Mouse (Mus musculus) MEL (cell line): Measurements from ENCODE around the gene Flad1. TPM values are rescaled to one million over a fixed set of nuclear protein-coding genes. Genes with fewer than 3 reads are reported as not detected.

Experiments used
- DNase-seq: peaks from one replicate; pipeline ENCODE4 v3.0.0; 2011; ENCODE audit warnings: low read depth, low spot score
- H3K27ac ChIP-seq: 2 replicates; pipeline ENCODE4 v1.5.1; 2012; ENCODE audit warnings: low read depth, mild to moderate bottlenecking, control low read depth, low read length, moderate library complexity; ENCODE audit not compliant: control insufficient read depth
- H3K27me3 ChIP-seq, 2 experiments: fragments of 150-350 bp in 1 of 2; sonication (generic) in 1 of 2; 2 replicates each; pipeline ENCODE4 v1.6.1; 2012; ENCODE audit warnings: low read length in 2 of 2, mild to moderate bottlenecking in 2 of 2, improper control_type of control experiment in 1 of 2, moderate library complexity in 1 of 2; ENCODE audit not compliant: insufficient read depth in 2 of 2, control insufficient read depth in 1 of 2
- H3K36me3 ChIP-seq, 2 experiments: 2 replicates each; pipeline ENCODE4 v1.6.1; 2012 to 2014; ENCODE audit warnings: low read length in 2 of 2, improper control_type of control experiment in 1 of 2, inconsistent platforms in 1 of 2, mild to moderate bottlenecking in 1 of 2; ENCODE audit not compliant: insufficient read depth in 2 of 2, control insufficient read depth in 1 of 2
- H3K4me1 ChIP-seq, 2 experiments: fragments of 150-350 bp in 1 of 2; sonication (generic) in 1 of 2; 2 replicates each; pipeline ENCODE4 v1.6.1; 2012; ENCODE audit warnings: low read length in 2 of 2, improper control_type of control experiment in 1 of 2, mild to moderate bottlenecking in 1 of 2; ENCODE audit not compliant: insufficient read depth in 2 of 2, control insufficient read depth in 1 of 2
- H3K4me3 ChIP-seq, 2 experiments: fragments of 150-350 bp in 1 of 2; sonication (generic) in 1 of 2; 2 replicates each; pipeline ENCODE4 v1.5.1; 2012; ENCODE audit warnings: low read depth in 2 of 2, low read length in 2 of 2, mild to moderate bottlenecking in 2 of 2, moderate library complexity in 2 of 2, control low read depth in 1 of 2, improper control_type of control experiment in 1 of 2; ENCODE audit not compliant: control insufficient read depth in 1 of 2, insufficient read depth in 1 of 2
- H3K79me2 ChIP-seq: 2 replicates; pipeline ENCODE4 v1.6.1; 2012; ENCODE audit warnings: mild to moderate bottlenecking, low read length, moderate library complexity; ENCODE audit not compliant: control insufficient read depth, poor library complexity, insufficient read depth
- H3K9ac ChIP-seq: 2 replicates; pipeline ENCODE4 v1.6.1; 2012; ENCODE audit warnings: low read depth, mild to moderate bottlenecking, control low read depth, low read length, moderate library complexity; ENCODE audit not compliant: control insufficient read depth, poor library complexity, severe bottlenecking
- H3K9me3 ChIP-seq: fragments of 150-350 bp; sonication (generic); replicated peaks from 2 replicates; pipeline ENCODE4 v1.6.1; 2012; ENCODE audit warnings: mild to moderate bottlenecking, low read length, improper control_type of control experiment, moderate library complexity; ENCODE audit not compliant: insufficient read depth
- CHD1 ChIP-seq: IDR thresholded peaks from 2 replicates; pipeline ENCODE4 v1.6.1; 2012; ENCODE audit warnings: low read depth, mild to moderate bottlenecking, inconsistent platforms, low read length, improper control_type of control experiment
- CTCF ChIP-seq, 3 experiments: IDR thresholded peaks in 2 of 3; conservative IDR thresholded peaks in 1 of 3; 2 replicates each; pipeline ENCODE4 v1.5.1; 2011 to 2012; ENCODE audit warnings: low read length in 3 of 3, low read depth in 2 of 3, mild to moderate bottlenecking in 2 of 3, improper control_type of control experiment in 1 of 3, inconsistent platforms in 1 of 3, mixed read lengths in 1 of 3, moderate library complexity in 1 of 3; ENCODE audit not compliant: control insufficient read depth in 1 of 3, insufficient read depth in 1 of 3, poor library complexity in 1 of 3, severe bottlenecking in 1 of 3
- E2F4 ChIP-seq: IDR thresholded peaks from 2 replicates; pipeline ENCODE4 v1.6.1; 2011; ENCODE audit warnings: low read depth, low read length, improper control_type of control experiment, borderline replicate concordance
- EP300 ChIP-seq, 2 experiments: IDR thresholded peaks; 2 replicates each; pipeline ENCODE4 v1.6.1; 2011; ENCODE audit warnings: improper control_type of control experiment in 2 of 2, low read length in 2 of 2, low read depth in 1 of 2, mild to moderate bottlenecking in 1 of 2
- ETS1 ChIP-seq: IDR thresholded peaks from 2 replicates; pipeline ENCODE4 v1.6.1; 2012; ENCODE audit warnings: low read depth, mild to moderate bottlenecking, inconsistent platforms, low read length, improper control_type of control experiment, moderate library complexity
- GABPA ChIP-seq: IDR thresholded peaks from 2 replicates; pipeline ENCODE4 v1.6.1; 2012; ENCODE audit warnings: low read depth, mild to moderate bottlenecking, inconsistent platforms, low read length, improper control_type of control experiment, moderate library complexity
- MAX ChIP-seq: IDR thresholded peaks from 2 replicates; pipeline ENCODE4 v1.6.1; 2011; ENCODE audit warnings: low read length, improper control_type of control experiment
- MXI1 ChIP-seq: IDR thresholded peaks from 2 replicates; pipeline ENCODE4 v1.6.1; 2011; ENCODE audit warnings: mild to moderate bottlenecking, low read depth, low read length, improper control_type of control experiment
- MYC ChIP-seq: IDR thresholded peaks from 2 replicates; pipeline ENCODE4 v1.6.1; 2011; ENCODE audit warnings: low read depth, mild to moderate bottlenecking, low read length, improper control_type of control experiment, moderate library complexity
- NRF1 ChIP-seq: IDR thresholded peaks from 2 replicates; pipeline ENCODE4 v1.6.1; 2014; ENCODE audit warnings: low read depth, mild to moderate bottlenecking, inconsistent platforms, low read length, improper control_type of control experiment, moderate library complexity; ENCODE audit not compliant: poor library complexity, insufficient read depth, severe bottlenecking
- POLR2A ChIP-seq, 2 experiments: IDR thresholded peaks; 2 replicates each; pipeline ENCODE4 v1.6.1; 2011 to 2012; ENCODE audit warnings: low read length in 2 of 2, mild to moderate bottlenecking in 2 of 2, control low read depth in 1 of 2, improper control_type of control experiment in 1 of 2, low read depth in 1 of 2, moderate library complexity in 1 of 2; ENCODE audit not compliant: control insufficient read depth in 1 of 2, insufficient read depth in 1 of 2, poor library complexity in 1 of 2
- POLR2AphosphoS2 ChIP-seq: IDR thresholded peaks from 2 replicates; pipeline ENCODE4 v1.6.1; 2011; ENCODE audit warnings: low read length, improper control_type of control experiment
- POLR2AphosphoS5 ChIP-seq: IDR thresholded peaks from 2 replicates; pipeline ENCODE4 v1.6.1; 2012; ENCODE audit warnings: low read depth, borderline replicate concordance, mild to moderate bottlenecking, inconsistent platforms, low read length, moderate library complexity, mixed read lengths
- RAD21 ChIP-seq: IDR thresholded peaks from 2 replicates; pipeline ENCODE4 v1.6.1; 2011; ENCODE audit warnings: mild to moderate bottlenecking, low read depth, low read length, improper control_type of control experiment
- SMC3 ChIP-seq: IDR thresholded peaks from 2 replicates; pipeline ENCODE4 v1.6.1; 2011; ENCODE audit warnings: low read depth, low read length, improper control_type of control experiment
- TAL1 ChIP-seq: IDR thresholded peaks from 2 replicates; pipeline ENCODE4 v1.6.1; 2012; ENCODE audit warnings: mild to moderate bottlenecking, inconsistent platforms, low read length, moderate library complexity, mixed read lengths
- TBP ChIP-seq: IDR thresholded peaks from 2 replicates; pipeline ENCODE4 v1.8.0; 2011; ENCODE audit warnings: low read depth, low read length, improper control_type of control experiment
- TCF12 ChIP-seq: IDR thresholded peaks from 2 replicates; pipeline ENCODE4 v1.6.1; 2014; ENCODE audit warnings: low read depth, mild to moderate bottlenecking, inconsistent platforms, low read length, improper control_type of control experiment, moderate library complexity
- USF1 ChIP-seq: IDR thresholded peaks from 2 replicates; pipeline ENCODE4 v1.6.1; 2014; ENCODE audit warnings: low read depth, mild to moderate bottlenecking, inconsistent platforms, low read length, improper control_type of control experiment, moderate library complexity
- ZMIZ1 ChIP-seq: IDR thresholded peaks from 2 replicates; pipeline ENCODE4 v1.6.1; 2012; ENCODE audit warnings: low read depth, mild to moderate bottlenecking, inconsistent platforms, low read length, improper control_type of control experiment, moderate library complexity
- ZNF384 ChIP-seq: IDR thresholded peaks from 2 replicates; pipeline ENCODE4 v1.6.1; 2012; ENCODE audit warnings: low read depth, mild to moderate bottlenecking, inconsistent platforms, low read length, improper control_type of control experiment
- polyA plus RNA-seq, 2 experiments: library from polyadenylated mRNA; stranded (reverse) in 1 of 2; unstranded in 1 of 2; fragments of >175 nt in 1 of 2; fragments of >200 nt in 1 of 2; gene quantifications; 2 replicates each; pipeline versions ENCODE4 v1.2.1 to v1.2.4; 2012; ENCODE audit warnings: low replicate concordance in 2 of 2, low read depth in 1 of 2; ENCODE audit not compliant: insufficient read length in 2 of 2, insufficient read depth in 1 of 2, missing spikeins in 1 of 2
- total RNA-seq: library from RNA; depleted of rRNA; stranded (reverse); fragments of 300-350 nt; gene quantifications from 2 replicates; pipeline ENCODE4 v1.2.3, GENCODE M21; 2012

Gene Flad1
- total and polyA plus RNA-seq, 3 experiments = 42.9 to 54.2 TPM; not detected in 1

DNA sequence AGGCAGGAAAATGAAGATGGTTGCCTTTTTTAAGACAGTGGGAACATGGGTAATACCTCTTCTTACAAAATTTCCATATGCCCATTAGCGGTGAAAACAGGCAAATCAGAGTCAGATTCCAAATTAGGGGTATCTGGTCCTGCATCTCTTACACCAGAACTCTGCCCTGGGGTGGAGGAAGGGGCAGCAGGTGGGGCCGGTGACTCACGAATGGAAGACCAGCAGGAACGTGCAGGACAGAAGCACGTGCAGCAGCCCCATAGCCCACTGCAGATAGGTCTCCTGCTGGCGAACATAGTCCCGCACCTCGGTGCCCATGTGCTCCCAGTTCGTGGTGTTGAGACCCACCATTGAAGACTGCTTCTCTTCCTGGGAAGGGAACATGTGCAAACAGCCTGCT lies 55.6 kb downstream of the Flad1 start:
- Histone ChIP-seq H3K27me3 (no peaks in the 10 kb centered on the region; a peak in 1 of 4 replicates), H3K27ac (no peak overlapping the region), H3K9me3 (no peaks in the 10 kb centered on the region), H3K79me2 (no peaks in the 10 kb centered on the region), H3K4me3 (no peak overlapping the region), H3K9ac (no peak overlapping the region)
- DNase-seq = no peak
- TF ChIP-seq EP300 (IDR thresholded peaks at IDR 0.05; ENCODE audit: low read depth in 1 of 2, low read length in 2 of 2) = no peak
- TF ChIP-seq TCF12 = no peak
- TF ChIP-seq ZNF384 = no peak
- no peak for TF ChIP-seq MXI1
- no peak for TF ChIP-seq ETS1
- no peak for TF ChIP-seq MAX
- TF ChIP-seq MYC = no peak
- TF ChIP-seq RAD21 = no peak
- TF ChIP-seq USF1 = no peak
- TF ChIP-seq CTCF (IDR thresholded peaks at IDR 0.05 in 2 of 3, conservative IDR thresholded peaks at IDR 0.05 in 1 of 3; ENCODE audit: control insufficient read depth in 1 of 3, insufficient read depth in 1 of 3, low read depth in 2 of 3, low read length in 3 of 3, poor library complexity in 1 of 3, severe bottlenecking in 1 of 3) = no peak
- TF ChIP-seq POLR2A (IDR thresholded peaks at IDR 0.05; ENCODE audit: control insufficient read depth in 1 of 2, insufficient read depth in 1 of 2, low read depth in 1 of 2, low read length in 2 of 2, poor library complexity in 1 of 2) = no peak
- no peak for TF ChIP-seq SMC3
- no peak for TF ChIP-seq E2F4
- TF ChIP-seq NRF1 = no peak
- TF ChIP-seq POLR2AphosphoS2 = no peak
- no peak for TF ChIP-seq GABPA
- TF ChIP-seq POLR2AphosphoS5 = no peak
- no peak for TF ChIP-seq TBP
- TF ChIP-seq CHD1 = no peak
- TF ChIP-seq, all 39 proteins: peak for 0
- peaks cover 0 to 5% of the 10 kb centered on the region in 2 experiments; a peak in 2 of 4 replicates for H3K36me3 ChIP-seq
- peaks cover 0 to 19% of the 10 kb centered on the region in 2 experiments; a peak in 2 of 4 replicates for H3K4me1 ChIP-seq

DNA sequence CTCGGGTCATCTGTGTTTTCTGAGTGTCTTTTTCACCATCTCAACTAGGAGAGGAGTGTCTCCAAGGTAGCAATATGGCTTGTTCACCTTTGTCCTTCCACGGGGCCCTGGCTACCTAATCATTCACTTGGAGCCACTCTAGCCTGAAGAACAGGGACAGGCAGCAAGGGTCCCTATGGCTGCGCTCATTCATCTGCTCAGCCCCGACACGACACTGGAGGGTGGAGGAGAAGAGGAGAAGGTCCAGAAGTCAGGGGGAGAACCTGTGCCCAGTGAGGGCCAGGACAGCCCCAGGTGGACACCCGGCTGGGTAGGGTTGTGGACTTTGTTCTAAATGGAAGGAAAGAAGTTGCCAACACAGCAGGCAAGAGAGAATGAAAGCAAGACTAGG lies 56.2 kb downstream of the Flad1 start:
- no peaks in the 10 kb centered on the region for H3K9me3 ChIP-seq
- no peak for TF ChIP-seq TAL1
- TF ChIP-seq CTCF (IDR thresholded peaks at IDR 0.05 in 2 of 3, conservative IDR thresholded peaks at IDR 0.05 in 1 of 3; ENCODE audit: control insufficient read depth in 1 of 3, insufficient read depth in 1 of 3, low read depth in 2 of 3, low read length in 3 of 3, poor library complexity in 1 of 3, severe bottlenecking in 1 of 3) = no peak
- no peak for TF ChIP-seq ZMIZ1
- TF ChIP-seq SMC3 = no peak
- no peaks in the 10 kb centered on the region for H3K79me2 ChIP-seq
- H3K27ac ChIP-seq = no peak overlapping the region
- no peak overlapping the region for H3K4me3 ChIP-seq
- H3K9ac ChIP-seq = no peak overlapping the region
- no peak for DNase-seq
- peaks cover 0 to 8% of the 10 kb centered on the region in 2 experiments; a peak in 2 of 4 replicates for H3K36me3 ChIP-seq
- no peaks in the 10 kb centered on the region; a peak in 1 of 4 replicates for H3K27me3 ChIP-seq
- peaks cover 0 to 22% of the 10 kb centered on the region in 2 experiments; a peak in 2 of 4 replicates for H3K4me1 ChIP-seq
